Mouse (Mus musculus) cortical plate, adult 2 months (tissue): ENCODE results near the gene Vwa8.

ENCODE experiments used
- CTCF ChIP-seq: fragments of 200-500 bp; IDR thresholded peaks from 2 replicates; pipeline ENCODE4 v1.5.1; 2011; ENCODE audit warnings: mild to moderate bottlenecking, control low read depth, low read length; ENCODE audit not compliant: insufficient read depth; ENCODE audit errors: extremely low read depth
- POLR2A ChIP-seq: fragments of 200-500 bp; IDR thresholded peaks from 2 replicates; pipeline ENCODE4 v1.6.1; 2011; ENCODE audit warnings: mild to moderate bottlenecking, low read length, control low read depth; ENCODE audit not compliant: insufficient read depth; ENCODE audit errors: extremely low read depth

DNA sequence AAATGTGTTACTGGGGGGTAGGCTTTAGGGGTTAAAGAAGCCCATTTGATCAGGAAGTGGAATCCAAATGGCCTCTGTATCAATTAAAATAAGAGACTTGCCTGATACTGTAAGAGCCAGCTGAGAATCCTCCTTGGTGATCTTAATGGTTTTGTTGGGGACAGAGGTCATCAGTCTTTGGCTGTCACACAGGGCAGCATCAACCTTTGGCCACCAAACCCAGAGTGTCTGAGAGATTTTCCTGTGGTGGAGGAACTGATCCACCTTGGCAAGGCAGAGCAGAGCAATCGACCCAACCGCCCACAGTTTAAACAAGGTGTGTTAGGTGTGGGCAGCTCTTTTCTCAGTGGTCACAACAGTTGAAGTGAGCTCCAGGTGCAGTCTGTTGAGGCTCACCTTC lies 36.0 kb upstream of the Vwa8 start:
- TF ChIP-seq CTCF: no peak
- TF ChIP-seq POLR2A: no peak
